ENCODE assay signal across 25 mouse cellular contexts in genomic region chr10:54014116-54014758, GRCm38 (mm10).
DNase-seq lines count a peak whose midpoint lies in the region; ATAC-seq and TF ChIP-seq lines count a peak whose summit lies in the region.
"Had no signal": no experiment of that assay in that cellular context is flagged by ENCODE, and none has a peak within 500 bp of the region (broad histone marks: within the 10 kb centered on the region; RNA-seq: fewer than 3 reads in every experiment).

No protein-coding gene starts in this region.

- H3K4me1 ChIP-seq in midbrain, postnatal 0 days (ENCODE audit: insufficient read depth, low read length) = no peaks in the 10 kb centered on the region
- H3K4me1 ChIP-seq: forebrain, embryonic 13.5 days; hindbrain, embryonic 12.5 days; midbrain, embryonic 12.5 days; neural tube, embryonic 15.5 days had no signal

- DNase-seq in frontal cortex, postnatal 36 days (ENCODE audit: low spot score in 2 of 2) = no peak
- peak; percentile 67 for DNase-seq in 416B (ENCODE audit: low read depth)
- no peak for DNase-seq in midbrain, postnatal 0 days (ENCODE audit: low spot score)
- DNase-seq in left cerebral cortex, adult 18-20 months (ENCODE audit: low spot score in 2 of 2) = no peak
- no peak for DNase-seq in left cerebral cortex, adult 11 months (ENCODE audit: low spot score)
- DNase-seq: cerebellum, adult 2 months; cerebellum, postnatal 25 days; gastrocnemius, postnatal 10 days; heart, adult 18-20 months; heart, postnatal 14 days; kidney, postnatal 25 days; lung, embryonic 14.5 days; thymus, postnatal 25 days had no signal

- H3K4me2 ChIP-seq in midbrain, postnatal 0 days (ENCODE audit: low read depth, low read length, poor library complexity, severe bottlenecking) = peak overlapping the region; percentile 37
- H3K4me2 ChIP-seq: forebrain, embryonic 13.5 days; heart, embryonic 13.5 days; hindbrain, embryonic 12.5 days; limb, embryonic 15.5 days; lung, embryonic 14.5 days; midbrain, embryonic 12.5 days; neural tube, embryonic 15.5 days had no signal

- WGBS in midbrain, postnatal 0 days = 43% methylated on average over 15 of the region's 15 CpGs

- no peaks in the 10 kb centered on the region for H3K36me3 ChIP-seq in midbrain, postnatal 0 days (ENCODE audit: insufficient read depth, low read length)
- H3K36me3 ChIP-seq: heart, embryonic 13.5 days; hindbrain, embryonic 12.5 days; limb, embryonic 15.5 days; midbrain, embryonic 12.5 days; neural tube, embryonic 15.5 days had no signal

- H3K27me3 ChIP-seq in midbrain, postnatal 0 days (ENCODE audit: insufficient read depth, low read length) = no peaks in the 10 kb centered on the region
- H3K27me3 ChIP-seq: forebrain, embryonic 13.5 days; heart, embryonic 13.5 days; hindbrain, embryonic 12.5 days; limb, embryonic 15.5 days; midbrain, embryonic 12.5 days; neural tube, embryonic 15.5 days; Patski had no signal

- TF ChIP-seq CTCF in midbrain, postnatal 0 days (IDR thresholded peaks at IDR 0.05) = no peak

- H3K27ac ChIP-seq in midbrain, postnatal 0 days (ENCODE audit: low read depth, low read length) = no peak overlapping the region
- H3K27ac ChIP-seq: forebrain, embryonic 13.5 days; heart, embryonic 13.5 days; hindbrain, embryonic 12.5 days; left cerebral cortex, adult 2 months; limb, embryonic 15.5 days; liver, embryonic 14.5 days; midbrain, embryonic 12.5 days; neural tube, embryonic 15.5 days had no signal

- H3K4me3 ChIP-seq in midbrain, postnatal 0 days (ENCODE audit: low read depth, low read length) = no peak overlapping the region
- H3K4me3 ChIP-seq: forebrain, embryonic 13.5 days; heart, embryonic 13.5 days; hindbrain, embryonic 12.5 days; left cerebral cortex, adult 2 months; limb, embryonic 15.5 days; midbrain, embryonic 12.5 days; neural tube, embryonic 15.5 days had no signal

- no peak overlapping the region for H3K9ac ChIP-seq in midbrain, postnatal 0 days (replicated peaks; ENCODE audit: low read length, poor library complexity, severe bottlenecking)
- H3K9ac ChIP-seq: forebrain, embryonic 13.5 days; heart, embryonic 13.5 days; hindbrain, embryonic 12.5 days; limb, embryonic 15.5 days; liver, embryonic 14.5 days; lung, embryonic 14.5 days; midbrain, embryonic 12.5 days; neural tube, embryonic 15.5 days had no signal

- H3K9me3 ChIP-seq in midbrain, postnatal 0 days (ENCODE audit: low read length) = no peaks in the 10 kb centered on the region
- H3K9me3 ChIP-seq: forebrain, embryonic 13.5 days; heart, embryonic 13.5 days; hindbrain, embryonic 12.5 days; limb, embryonic 15.5 days; midbrain, embryonic 12.5 days; neural tube, embryonic 15.5 days had no signal

- ATAC-seq in frontal cortex, adult (ENCODE audit: low TSS enrichment) = 0 out of 2 replicates have a peak, but pooled peaks have one; percentile 9
- ATAC-seq in granulocyte monocyte progenitor cell, adult 5-6 weeks (replicated peaks; ENCODE audit: poor library complexity, severe bottlenecking) = peak; percentile 82
- no peak for ATAC-seq in midbrain, postnatal 0 days (ENCODE audit: low FRiP score)
- ATAC-seq: forebrain, embryonic 13.5 days; intestine, postnatal 0 days; Patski had no signal
